Mouse (Mus musculus) ES-E14 (cell line): ENCODE results near the gene Parp11. TPM values are rescaled to one million over a fixed set of nuclear protein-coding genes. Genes with fewer than 3 reads are reported as not detected.
"Not testable (repeated sequence)": the region's sequence is repeated elsewhere in the genome, so short reads cannot be mapped to it uniquely, and the experiment has no call there.

Experiments
- DNase-seq: peaks from one replicate; pipeline ENCODE4 v3.0.0-alpha.2; 2013; ENCODE audit warnings: low read depth, low spot score
- H3K27ac ChIP-seq: 2 replicates; pipeline ENCODE4 v1.5.1; 2012; ENCODE audit warnings: low read depth, mild to moderate bottlenecking, low read length, moderate library complexity, mixed read lengths; ENCODE audit not compliant: poor library complexity, insufficient read depth, severe bottlenecking
- H3K36me3 ChIP-seq: 2 replicates; pipeline ENCODE4 v1.6.1; 2012; ENCODE audit warnings: mild to moderate bottlenecking, low read length, moderate library complexity, mixed read lengths; ENCODE audit not compliant: control insufficient read depth, poor library complexity, insufficient read depth, severe bottlenecking
- H3K4me1 ChIP-seq, 2 experiments: fragments of 150-350 bp in 1 of 2; sonication (generic) in 1 of 2; 2 replicates each; pipeline ENCODE4 v1.6.1; 2012; ENCODE audit warnings: low read length in 2 of 2, mild to moderate bottlenecking in 1 of 2, mixed read lengths in 1 of 2; ENCODE audit not compliant: control insufficient read depth in 2 of 2, insufficient read depth in 2 of 2, poor library complexity in 1 of 2
- H3K4me3 ChIP-seq, 2 experiments: fragments of 150-350 bp in 1 of 2; sonication (generic) in 1 of 2; 2 replicates each; pipeline ENCODE4 v1.5.1; 2012; ENCODE audit warnings: low read length in 2 of 2, low read depth in 1 of 2, mild to moderate bottlenecking in 1 of 2, mixed read lengths in 1 of 2; ENCODE audit not compliant: insufficient read depth in 1 of 2, poor library complexity in 1 of 2, severe bottlenecking in 1 of 2
- H3K9ac ChIP-seq: 2 replicates; pipeline ENCODE4 v1.6.1; 2012; ENCODE audit warnings: low read depth, mild to moderate bottlenecking, low read length, mixed read lengths; ENCODE audit not compliant: poor library complexity, insufficient read depth, severe bottlenecking
- H3K9me3 ChIP-seq: fragments of 150-350 bp; sonication (generic); 2 replicates; pipeline ENCODE4 v1.6.1; 2012; ENCODE audit warnings: low read depth, mild to moderate bottlenecking, low read length; ENCODE audit not compliant: control insufficient read depth, insufficient read depth
- CHD2 ChIP-seq: IDR thresholded peaks from 2 replicates; pipeline ENCODE4 v1.6.1; 2014; ENCODE audit warnings: mild to moderate bottlenecking, low read depth, low read length, inconsistent platforms
- HCFC1 ChIP-seq: IDR thresholded peaks from 2 replicates; pipeline ENCODE4 v1.6.1; 2012; ENCODE audit warnings: low read length, inconsistent platforms, borderline replicate concordance; ENCODE audit not compliant: insufficient read depth
- MAFK ChIP-seq: IDR thresholded peaks from 2 replicates; pipeline ENCODE4 v1.6.1; 2014; ENCODE audit warnings: mild to moderate bottlenecking, low read depth, low read length, inconsistent platforms; ENCODE audit not compliant: insufficient read depth
- ZC3H11A ChIP-seq: IDR thresholded peaks from 2 replicates; pipeline ENCODE4 v1.6.1; 2012; ENCODE audit warnings: low read depth, mild to moderate bottlenecking, inconsistent platforms, low read length, borderline replicate concordance
- ZNF384 ChIP-seq: IDR thresholded peaks from 2 replicates; pipeline ENCODE4 v1.6.1; 2012; ENCODE audit warnings: low read depth, low read length, inconsistent platforms
- in situ Hi-C, 2 experiments: fragments of 600-800 bp; cut with MboI; formaldehyde crosslinking; loops; one replicate each; pipeline ENCODE4 v1.15.1; 2025; ENCODE audit warnings: low sequenced_read_pairs in 2 of 2, inconsistent platforms in 1 of 2; ENCODE audit not compliant: unreplicated experiment in 2 of 2
- total RNA-seq: library from RNA; depleted of rRNA; stranded (reverse); fragments of 300-350 nt; gene quantifications from 2 replicates; pipeline ENCODE4 v1.2.3, GENCODE M21; 2012

Gene Parp11
- total RNA-seq, 1 experiment = 7.9 TPM

DNA sequence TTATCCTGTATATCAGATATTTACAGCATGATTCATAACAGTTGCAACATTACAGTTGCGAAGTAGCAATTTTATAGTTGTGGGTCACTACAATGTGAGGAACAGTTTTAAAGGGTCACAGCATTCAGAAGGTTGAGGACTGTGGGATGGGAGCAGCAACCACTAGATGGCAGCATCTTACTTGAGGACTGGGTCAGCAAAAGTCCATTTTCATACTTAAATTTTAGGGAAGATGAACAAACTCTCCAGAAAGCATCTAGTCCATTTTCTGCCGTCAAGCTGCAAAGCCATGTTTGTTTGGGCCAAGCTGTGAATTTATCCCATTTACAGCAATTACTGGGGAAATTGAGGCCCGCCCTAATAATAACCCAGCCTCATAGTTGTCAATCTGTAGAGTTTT lies 55.9 kb downstream of the Parp11 start:
- H3K9me3 ChIP-seq = no peaks in the 10 kb centered on the region
- no peaks in the 10 kb centered on the region for H3K36me3 ChIP-seq
- no peak overlapping the region for H3K4me3 ChIP-seq
- TF ChIP-seq MAFK = 0 out of 2 replicates have a peak, but pooled peaks have one; percentile 16
- peak; percentile 58 for TF ChIP-seq ZC3H11A
- no peak for TF ChIP-seq ZNF384
- H3K4me1 ChIP-seq = no peaks in the 10 kb centered on the region
- H3K9ac ChIP-seq = no peak overlapping the region
- no peak overlapping the region for H3K27ac ChIP-seq
- in situ Hi-C loops = no loop called here
- no peak for DNase-seq

DNA sequence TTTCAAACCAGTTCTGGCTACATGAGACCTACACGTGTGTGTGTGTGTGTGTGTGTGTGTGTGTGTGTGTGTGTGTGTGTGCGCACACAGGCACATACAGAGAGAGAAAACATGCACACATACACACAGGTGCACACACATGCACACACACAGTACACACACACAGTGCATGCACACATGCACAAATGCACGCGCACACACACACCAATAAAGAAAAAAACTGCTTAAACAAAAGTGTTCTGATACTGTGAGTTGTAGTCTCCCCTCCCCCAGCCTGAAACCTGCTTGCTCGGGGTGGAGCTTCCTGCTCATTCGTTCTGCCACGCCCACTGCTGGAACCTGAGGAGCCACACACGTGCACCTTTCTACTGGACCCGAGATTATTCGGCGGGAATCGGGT lies 67.1 kb downstream of the Parp11 start:
- H3K4me3 ChIP-seq, DNase-seq, in situ Hi-C loops, H3K4me1 ChIP-seq, H3K9ac ChIP-seq, H3K36me3 ChIP-seq, H3K9me3 ChIP-seq, H3K27ac ChIP-seq: not testable (repeated sequence)

DNA sequence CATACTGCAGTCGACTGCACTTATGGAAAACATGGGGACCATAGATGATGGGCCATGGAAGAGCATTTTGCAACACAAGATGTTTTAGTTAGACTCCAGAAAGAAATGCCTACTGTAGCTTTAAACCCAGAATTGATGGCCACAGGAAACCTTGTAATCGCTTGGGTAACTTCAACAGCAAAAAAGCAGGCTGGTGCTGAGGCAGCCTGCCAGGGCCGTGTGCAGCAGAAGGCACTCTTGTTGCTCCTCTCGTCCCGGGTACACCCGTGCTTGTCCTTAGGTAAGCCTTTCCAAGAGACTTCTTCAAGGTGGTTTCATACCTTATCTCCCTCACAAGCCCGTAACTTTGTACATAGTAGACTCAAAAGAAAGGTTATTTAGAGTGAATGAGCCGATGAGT lies 74.5 kb downstream of the Parp11 start:
- in situ Hi-C loops = no loop called here
- Histone ChIP-seq H3K4me1 (no peaks in the 10 kb centered on the region), H3K4me3 (no peak overlapping the region), H3K36me3 (no peaks in the 10 kb centered on the region; the same call in 1 of the 2 replicates), H3K9ac (no peak overlapping the region), H3K27ac (peak overlapping the region; percentile 70; the same call in 1 of the 2 replicates), H3K9me3 (no peaks in the 10 kb centered on the region)
- no peak for TF ChIP-seq CHD2
- no peak for TF ChIP-seq ZC3H11A
- TF ChIP-seq MAFK = no peak
- DNase-seq = no peak

DNA sequence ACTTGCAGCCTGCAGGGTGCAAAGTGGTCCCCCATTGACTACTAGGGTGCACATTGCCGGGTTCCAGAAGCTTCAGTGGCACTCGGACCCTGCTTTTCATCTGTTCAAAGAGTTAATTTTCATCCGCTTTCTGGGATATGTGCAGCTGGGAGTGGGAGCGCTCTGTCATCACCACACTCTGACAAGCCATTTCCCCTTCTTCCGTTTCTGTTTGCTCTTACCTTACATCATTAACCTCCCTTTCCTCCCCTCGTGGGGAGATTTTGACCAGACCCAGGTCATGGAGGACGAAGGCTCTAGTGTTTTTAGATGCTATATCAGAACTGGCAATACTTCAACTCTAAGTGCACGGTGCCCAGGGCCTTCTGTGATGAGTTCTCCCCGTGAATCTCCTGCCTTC lies 75.7 kb downstream of the Parp11 start:
- no peak for DNase-seq
- TF ChIP-seq ZNF384 (no peak), MAFK (no peak), HCFC1 (no peak), ZC3H11A (no peak)
- Histone ChIP-seq H3K27ac (no peak overlapping the region), H3K36me3 (no peaks in the 10 kb centered on the region; the same call in 1 of the 2 replicates), H3K9ac (no peak overlapping the region), H3K4me3 (no peak overlapping the region), H3K9me3 (no peaks in the 10 kb centered on the region), H3K4me1 (no peaks in the 10 kb centered on the region)
- in situ Hi-C loops = no loop called here

DNA sequence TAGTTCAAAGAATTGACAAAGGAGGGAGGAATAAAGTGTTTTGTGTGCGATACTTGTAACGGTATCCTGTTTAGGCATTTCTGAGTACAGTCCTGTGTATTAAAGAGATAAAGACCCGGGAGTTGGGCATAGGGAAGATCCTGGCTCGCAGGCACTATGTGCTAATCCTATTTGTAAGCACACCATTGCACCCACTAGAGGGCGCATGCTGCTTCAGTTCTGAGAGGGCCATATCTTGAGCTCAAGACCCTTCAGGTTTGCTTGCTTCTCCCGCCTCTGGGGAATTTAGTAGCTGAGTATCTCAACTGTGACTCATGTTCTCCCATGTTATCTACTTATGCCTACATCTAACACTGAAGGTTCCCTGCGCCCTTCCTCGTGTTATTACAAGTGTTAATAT lies 77.8 kb downstream of the Parp11 start:
- in situ Hi-C loops = no loop called here
- DNase-seq = peak; percentile 83
- H3K36me3 ChIP-seq = no peaks in the 10 kb centered on the region; the same call in 1 of the 2 replicates
- H3K4me3 ChIP-seq = no peak overlapping the region
- TF ChIP-seq CHD2 (no peak), HCFC1 (no peak), ZNF384 (0 out of 2 replicates have a peak, but pooled peaks have one; percentile 33), ZC3H11A (peak; percentile 80; the same call in 1 of the 2 replicates), MAFK (no peak)
- peaks cover 0 to 2% of the 10 kb centered on the region in 2 experiments; a peak in 1 of 4 replicates for H3K4me1 ChIP-seq
- H3K27ac ChIP-seq = no peak overlapping the region
- H3K9me3 ChIP-seq = no peaks in the 10 kb centered on the region
- H3K9ac ChIP-seq = no peak overlapping the region
